Mouse (Mus musculus) NIH3T3 (cell line): ENCODE data around the gene Gckr.

Experiments
- DNase-seq: peaks from one replicate; pipeline ENCODE4 v3.0.0-alpha.2; 2012; ENCODE audit warnings: low read depth

Gckr gene

DNA sequence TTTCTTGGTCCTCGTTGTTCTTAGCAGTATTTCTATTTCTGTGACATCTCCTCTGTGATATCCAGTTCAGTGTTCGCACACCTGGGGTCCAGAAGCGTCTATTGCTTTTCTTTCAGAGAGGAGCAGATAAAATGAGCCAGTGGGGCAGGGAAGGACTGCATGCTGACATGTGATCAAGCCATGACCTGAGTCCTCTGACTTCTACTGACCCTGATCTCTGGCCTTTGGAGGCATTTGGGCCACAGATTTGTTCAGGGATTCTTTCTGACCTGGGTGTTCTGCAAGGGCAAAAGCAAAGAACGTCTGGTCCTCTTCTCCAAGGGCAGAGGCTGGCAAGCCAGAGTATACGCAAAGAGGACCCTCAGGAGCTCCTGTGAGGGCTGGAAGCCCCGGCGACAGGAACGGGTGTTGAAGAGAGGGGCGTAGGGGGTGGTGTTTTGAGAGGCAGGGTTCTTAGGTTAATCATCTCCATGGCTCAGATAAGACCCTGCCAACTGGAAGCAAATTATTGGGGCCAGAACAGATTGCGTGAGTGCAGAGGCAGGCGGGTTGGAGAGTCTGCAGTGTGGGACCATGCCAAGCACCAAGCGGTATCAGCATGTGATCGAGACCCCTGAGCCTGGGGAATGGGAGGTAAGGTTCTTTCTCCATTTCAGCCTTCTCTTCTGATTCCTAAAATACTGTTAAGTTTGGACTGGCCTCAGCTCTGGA is at the start of gene Gckr:
Gene Gckr, plus strand, starts transcription at position 397 of the 711 bp plus-strand sequence.
- DNase-seq: no peak

DNA sequence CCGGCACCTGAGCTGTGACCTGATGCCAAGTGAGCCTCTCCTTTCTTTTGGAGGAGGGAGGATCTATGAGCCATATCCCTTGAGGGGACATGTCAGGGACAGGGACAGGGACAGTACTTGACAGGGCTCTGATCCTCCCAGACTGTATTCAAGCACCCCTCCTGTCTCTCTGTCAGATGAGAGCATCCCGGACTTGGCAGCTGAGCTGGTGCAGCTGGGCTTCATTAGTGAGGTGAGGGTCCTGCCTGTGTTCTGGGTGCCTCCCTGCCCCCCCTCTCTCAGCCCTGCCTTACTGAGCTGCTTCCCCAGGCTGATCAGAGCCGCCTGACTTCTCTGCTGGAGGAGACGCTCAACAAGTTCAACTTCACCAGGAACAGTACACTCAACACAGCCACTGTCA is 46.5 kb upstream of the Gckr start:
- DNase-seq: no peak

DNA sequence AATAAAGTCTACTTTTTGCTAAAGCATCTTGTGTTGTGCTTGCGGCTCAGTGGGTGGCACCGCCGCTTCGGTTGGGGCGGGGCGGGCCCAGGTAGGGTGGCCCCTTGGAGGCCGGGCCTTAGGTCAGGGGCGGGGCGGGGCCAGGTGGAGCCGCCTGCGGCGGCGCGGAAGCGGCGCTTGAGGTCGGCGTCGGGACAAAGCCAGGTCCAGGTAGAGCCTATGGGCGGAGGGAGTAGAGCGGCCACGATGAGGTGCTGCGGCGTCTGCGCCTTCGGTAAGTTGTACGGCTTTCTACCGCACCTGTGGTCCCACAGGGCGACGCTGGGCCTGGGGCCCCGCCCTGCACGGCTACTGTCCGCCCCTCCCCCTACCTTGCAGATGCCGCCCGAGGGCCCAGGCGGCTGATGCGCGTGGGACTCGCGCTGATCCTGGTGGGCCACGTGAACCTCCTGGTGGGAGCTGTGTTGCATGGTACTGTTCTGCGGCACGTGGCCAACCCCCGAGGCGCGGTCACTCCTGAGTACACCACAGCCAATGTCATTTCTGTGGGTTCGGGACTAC is 45.6 kb upstream of the Gckr start, which contains the start of gene Krtcap3:
Gene Krtcap3, plus strand, starts transcription at position 151 of the 561 bp plus-strand sequence.
- DNase-seq: no peak

DNA sequence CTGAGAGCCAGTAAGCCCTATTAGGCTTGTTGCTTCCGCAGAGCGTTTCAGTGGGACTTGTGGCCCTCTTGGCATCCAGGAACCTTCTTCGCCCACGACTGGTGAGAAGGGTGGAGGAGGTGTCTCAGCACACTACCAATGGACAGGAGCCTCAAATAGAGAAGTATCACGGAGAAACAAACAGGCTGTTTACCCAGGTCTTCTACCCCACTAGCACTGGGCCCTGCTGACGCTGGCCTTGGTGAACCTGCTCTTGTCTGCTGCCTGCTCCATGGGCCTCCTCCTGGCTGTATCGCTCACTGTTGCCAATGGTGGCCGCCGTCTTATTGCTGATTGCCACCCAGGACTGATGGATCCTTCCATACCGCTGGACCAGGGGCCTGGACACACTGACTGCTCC is 45.1 kb upstream of the Gckr start:
- DNase-seq: no peak

DNA sequence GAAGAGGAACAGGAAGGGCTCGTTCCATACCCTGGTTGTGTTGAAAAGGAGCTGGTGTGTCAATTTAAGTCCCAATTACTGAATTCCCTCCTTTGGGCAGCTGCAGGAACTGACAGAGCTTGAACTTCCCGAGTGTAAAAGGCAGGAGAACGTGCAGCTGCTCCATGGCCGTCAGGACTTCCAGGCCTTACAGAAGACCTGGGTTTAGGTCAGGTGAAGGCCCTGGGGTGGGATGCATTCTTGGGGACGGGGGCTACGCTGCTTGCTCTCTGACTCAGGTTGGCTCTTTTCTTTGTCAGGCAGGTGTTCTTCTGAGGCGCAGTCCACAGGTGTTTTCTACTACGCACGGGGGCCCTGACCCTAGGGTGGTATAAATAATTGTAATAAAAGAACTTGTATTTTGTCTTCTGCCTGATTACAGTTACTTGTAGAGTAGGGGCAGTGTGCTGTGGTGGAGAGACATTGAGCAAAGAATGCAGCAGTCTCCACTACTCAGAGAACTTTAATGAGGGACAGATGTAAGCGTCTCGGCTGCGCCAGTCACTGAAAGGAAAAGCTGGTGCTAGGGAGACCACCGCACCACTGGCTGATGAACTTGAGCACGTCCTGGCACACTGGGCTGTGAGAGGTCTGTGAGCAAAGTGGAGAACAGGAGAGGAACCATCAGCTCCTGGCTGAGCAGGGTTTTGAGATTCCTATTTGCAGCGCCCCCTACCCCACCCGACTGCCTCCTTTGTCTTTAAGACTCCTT is 44.3 kb upstream of the Gckr start:
- DNase-seq: no peak

DNA sequence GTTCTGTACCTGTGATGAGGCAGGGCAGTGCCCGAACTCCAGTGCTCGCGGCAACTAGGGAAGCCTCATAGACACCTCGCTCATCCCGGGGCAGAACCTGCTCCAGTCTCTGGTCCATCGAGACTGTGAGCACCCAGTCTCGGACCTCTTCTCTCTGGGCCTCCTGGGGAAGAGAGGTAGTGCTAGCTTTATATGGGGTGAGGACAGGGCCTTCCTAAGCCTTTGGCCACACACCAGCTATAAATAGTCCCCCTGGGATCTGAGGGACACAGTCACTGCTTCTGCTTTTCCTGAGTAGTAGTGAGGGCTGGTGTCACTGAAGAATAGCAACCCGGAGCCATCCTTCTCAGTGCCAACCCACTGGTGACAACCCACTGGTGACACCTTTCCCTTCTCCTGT is 43.4 kb upstream of the Gckr start:
- no peak for DNase-seq

DNA sequence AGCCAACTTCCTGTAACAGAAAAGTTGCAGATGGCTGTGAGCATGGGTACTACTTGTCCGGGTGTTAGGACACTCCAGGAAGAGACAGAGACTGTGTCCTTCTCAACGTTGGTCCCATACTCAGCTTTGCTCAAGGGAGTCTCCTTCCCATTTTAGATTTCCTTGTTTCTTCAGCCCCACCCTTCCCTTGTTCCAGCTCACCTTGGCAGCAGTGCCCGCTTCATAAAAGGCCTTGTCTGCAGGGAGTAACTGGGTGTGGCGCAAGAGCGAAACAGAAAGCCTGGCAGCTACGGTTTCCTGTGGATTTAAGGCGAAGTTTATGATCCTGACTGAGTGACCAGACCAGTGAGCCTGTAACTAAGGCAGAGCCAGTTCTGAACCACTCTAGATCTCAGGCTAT is 42.8 kb upstream of the Gckr start:
- DNase-seq: no peak

DNA sequence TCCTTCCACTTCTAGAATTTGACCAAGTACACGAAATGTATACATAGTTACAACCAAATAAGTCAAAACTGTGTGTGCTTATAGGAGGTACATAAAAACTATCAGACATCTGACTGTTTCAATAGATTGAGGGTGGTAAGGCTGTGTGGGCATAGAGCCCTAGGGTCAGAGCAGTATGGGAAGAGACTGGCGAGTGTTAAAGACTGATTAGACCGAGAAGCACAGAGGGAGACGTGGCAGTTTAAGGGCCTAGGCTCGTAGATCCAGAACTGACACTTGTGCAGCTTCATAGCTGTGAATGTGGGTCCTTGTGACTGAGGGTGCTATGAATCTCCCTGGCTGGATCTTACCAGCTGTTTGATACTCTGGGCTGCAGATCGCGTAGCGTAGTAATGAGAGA is 42.3 kb upstream of the Gckr start:
- no peak for DNase-seq

DNA sequence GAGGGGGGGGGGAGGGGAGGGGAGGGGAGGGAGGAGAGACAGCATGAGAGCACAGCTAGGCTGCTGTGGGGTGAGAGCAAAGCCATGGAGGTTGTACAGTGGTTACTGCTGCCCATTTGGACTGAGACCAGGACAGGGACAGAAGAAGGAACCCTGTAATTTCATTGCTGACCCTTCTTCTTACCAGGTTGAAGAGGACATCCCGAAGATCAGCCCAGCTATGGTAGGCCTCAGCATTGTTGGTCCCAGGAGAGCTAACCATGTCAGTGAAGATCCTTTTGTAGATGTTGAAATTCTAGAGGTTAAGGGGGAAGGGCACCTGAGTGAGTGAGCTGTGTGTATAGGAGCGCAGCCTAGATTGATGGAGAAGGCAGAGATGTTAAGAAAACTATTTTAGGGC is 41.9 kb upstream of the Gckr start:
- DNase-seq: no peak

DNA sequence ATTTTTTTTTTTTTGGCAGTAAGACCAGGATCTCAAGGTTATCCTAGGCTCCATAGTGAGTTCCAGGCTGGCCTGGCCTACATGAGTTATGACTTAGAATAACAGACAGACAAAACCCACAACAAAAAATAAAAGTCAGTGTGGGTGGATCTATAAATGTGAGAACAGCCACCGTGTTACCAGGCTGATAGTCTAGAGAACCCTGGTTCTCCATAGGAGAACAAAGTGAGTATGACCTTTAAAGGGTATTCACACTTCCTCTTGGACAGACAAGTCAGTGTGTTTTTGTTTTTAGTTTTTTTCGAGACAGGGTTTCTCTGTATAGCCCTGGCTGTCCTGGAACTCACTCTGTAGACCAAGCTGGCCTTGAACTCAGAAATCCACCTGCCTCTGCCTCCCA is 41.3 kb upstream of the Gckr start:
- no peak for DNase-seq

DNA sequence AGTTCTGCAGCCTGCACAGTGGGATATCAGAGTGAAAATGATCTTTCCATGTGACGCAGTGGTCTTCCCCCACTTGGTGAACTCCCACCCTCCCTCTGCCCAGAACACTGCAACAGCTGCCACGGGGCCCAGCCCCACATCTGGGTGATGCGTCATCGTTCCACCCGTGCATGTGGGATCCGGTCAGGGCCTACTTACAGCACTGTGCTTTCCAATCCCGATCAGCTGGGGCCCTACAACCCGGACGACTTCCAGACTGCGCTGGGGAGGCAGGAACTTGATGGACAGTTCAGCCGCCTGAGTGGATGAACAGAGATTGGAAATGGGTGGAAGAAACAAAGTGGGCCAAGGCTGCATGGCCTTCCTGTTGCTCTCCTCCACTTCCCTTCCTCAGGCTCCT is 39.6 kb upstream of the Gckr start:
- no peak for DNase-seq

DNA sequence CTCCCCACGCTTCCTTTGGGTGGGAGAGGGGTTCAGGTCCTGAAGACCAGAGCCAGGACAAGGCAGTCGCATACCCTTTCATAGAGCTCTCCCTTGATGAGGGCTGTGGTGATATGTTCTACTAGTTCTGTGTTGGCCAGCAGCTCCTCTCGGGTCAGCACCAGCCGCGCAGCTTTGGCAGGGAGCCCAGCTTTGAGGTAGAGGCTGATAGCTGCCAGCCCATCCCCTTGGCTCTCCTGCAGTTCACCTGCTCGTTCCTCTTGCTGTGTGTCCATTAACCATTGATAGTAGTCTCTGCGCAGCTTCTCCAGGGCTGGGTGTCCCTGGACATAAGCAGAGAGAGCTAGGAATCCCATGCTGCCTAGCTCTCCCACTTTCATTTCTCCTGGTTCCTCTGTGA is 31.1 kb upstream of the Gckr start:
- DNase-seq: no peak

DNA sequence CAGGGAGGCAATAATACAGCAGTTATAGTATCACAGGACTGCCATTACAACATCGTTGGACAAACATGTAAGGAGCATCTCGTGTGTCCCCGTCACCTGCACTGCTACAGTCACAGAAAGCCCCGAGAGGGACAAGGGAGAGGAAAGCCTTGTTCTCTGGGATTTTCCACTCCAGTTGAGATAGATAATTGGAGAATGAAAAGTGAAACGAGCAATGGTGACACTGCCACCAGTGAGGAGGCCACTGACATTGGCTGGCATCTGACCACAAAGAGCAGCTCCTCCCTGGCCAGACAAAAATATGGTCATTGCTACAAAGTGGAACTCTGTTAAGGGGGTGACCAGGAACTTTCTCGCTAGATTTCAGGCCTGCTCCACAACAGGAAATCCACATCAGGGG is 29.6 kb upstream of the Gckr start:
- DNase-seq: no peak

DNA sequence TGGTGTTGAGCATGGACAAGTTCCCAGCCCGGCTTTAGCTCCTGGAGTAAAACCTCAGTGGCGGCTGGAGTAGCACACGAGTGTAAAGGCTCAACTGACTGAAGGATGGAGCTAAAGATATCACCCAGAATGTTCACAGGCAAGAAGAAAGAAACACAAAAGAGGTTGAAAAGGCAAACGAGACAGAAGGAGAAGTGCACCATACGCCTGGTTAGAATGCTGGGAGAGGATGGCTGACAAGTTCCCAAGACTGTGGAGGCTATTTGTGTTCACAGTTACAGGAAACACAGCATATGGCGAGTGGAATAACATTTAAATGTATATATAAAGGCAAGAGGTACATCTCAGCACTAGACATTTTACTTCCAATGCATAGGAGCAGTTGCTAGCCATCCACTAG is 24.2 kb upstream of the Gckr start:
- DNase-seq: no peak

DNA sequence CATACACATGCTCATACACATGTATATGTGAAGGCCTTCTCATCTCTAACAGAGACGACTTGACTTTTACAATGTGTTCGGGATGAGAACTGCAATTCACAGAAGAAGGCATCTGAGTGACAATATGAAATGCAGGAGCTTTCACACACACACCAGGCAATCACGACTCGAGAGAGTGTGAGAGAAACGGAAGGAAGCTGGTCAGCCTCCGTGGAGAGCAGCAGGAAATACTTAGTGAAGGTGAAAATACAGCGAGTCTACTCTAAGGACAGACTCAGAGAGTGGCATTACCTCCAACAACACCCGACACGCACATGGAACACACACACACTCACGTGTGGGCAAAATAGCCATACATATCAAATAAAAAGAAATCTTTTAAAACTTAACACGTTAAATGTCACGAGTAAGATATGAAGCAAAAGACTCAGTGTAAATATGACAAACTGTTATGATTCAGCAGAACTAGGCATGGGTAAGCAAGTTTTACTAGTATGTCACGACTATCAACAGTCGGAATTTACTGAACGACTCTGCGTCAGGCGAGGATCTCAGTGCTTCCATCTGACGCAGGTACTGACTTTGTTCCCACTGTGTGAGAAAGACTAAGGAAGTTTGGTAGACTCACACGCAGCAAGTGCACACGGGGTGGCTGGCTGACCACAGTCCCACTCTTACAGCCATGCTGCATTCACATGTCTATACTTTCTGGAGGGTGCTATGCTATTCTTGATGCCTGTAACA is 17.8 kb upstream of the Gckr start:
- DNase-seq: no peak

DNA sequence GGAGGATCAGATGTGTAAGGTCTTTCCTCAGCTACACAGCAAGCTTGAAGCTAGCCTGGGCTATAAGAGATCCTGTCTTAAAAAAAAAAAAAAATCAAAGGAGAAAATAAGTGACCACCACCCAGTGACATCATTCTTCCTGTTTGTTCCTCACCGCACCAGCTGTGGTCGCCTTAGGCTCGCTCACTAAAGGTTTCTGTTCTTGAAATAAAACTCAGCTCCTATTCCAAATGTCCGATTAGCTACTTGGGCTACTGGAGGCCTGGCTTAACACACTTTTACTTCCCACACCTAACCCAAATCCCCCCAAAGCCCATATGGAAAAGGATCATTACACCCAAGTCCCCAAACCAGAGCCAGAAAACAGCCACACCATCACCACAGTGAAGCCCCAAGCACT is 9.0 kb upstream of the Gckr start:
- no peak for DNase-seq

DNA sequence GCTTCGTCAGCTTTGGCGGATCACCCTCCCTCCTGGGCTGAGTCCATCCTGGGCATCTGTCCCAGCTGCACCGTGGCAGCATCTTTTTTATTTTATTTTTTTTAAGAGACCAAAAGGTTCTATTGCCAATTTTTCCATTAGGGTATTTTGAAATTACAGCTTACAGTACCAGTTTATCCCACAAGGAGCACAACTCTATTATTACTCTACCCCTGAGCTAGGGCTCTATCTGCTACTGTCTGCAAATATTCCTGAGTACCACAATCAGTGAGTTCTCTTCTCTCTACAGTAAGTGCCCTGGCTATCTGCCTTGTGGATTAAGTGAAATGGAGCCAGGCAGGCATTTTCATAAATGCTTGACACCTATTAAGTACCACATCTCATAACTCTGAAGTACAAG is 8.6 kb upstream of the Gckr start:
- peak; percentile 35 for DNase-seq

DNA sequence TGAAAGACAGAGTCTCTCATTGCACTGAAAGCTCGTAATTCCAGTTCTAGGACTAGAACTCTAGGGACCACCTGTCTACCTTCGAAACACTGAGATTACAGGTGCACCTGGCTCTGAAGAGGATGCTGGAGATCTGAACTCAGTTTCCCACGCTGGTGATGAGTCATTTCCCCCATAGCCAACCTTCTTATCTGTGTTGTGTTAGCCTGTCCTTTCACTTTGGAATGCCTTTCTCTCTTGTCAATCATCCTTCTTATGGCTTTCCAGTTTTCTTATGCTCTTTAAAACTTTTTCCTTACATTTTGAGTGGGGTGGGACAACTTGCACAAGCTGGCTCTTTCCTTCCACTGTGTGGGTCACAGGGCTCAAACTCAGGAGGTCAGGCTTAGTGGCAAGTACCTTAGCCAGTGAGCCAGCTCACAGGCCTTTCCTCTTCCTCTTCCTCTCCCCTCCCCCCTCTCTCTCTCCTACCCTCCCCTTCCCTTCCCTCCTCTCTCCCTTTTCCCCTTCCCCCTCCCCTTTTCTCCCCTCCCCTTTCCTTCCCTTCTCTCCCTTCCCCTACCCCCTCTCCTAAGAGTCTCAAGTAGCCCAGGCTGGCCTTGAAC is 7.5 kb upstream of the Gckr start:
- no peak for DNase-seq

DNA sequence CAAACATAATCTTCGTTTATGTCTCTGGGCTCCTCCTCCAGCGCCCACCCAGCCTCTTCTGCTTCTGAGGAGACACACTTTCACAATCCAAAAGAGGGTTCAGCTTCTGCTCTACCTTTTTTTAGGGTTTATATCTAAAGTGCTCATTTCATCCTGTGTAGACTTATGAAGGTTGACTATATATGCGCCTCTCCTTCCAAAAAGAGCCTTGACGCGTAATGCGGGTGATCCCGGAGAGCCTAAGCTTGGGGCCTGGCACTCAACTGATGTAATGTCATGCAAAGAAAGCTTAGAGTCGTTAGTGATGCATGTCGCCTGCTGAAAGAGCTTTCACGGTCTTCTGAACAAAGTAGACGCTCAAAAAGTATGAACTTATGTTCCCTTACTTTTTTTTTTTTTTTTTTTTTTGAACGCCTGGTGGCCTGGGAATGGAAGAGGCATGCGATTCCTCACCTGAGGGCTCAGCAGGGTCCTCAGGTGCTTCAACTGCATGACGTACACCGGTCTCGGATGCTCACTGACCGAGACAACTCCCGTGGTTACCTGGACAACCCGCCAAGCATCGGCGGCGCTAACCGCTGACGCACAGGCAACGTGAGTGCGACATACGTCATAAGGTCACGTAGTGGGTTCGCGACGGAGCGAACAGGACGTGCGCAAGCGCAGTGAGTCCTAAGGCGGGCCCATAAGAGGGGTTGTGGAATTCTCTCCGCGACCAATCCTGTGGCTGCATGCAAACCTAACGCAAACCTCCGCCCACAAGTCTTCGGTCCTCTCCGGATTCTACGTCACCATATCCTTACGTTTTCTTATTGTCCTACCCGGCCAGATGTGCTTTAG is 6.5 kb upstream of the Gckr start, which contains the start of gene Ift172:
Gene Ift172, minus strand, starts transcription at position 596 of the 840 bp plus-strand sequence.
- peak; percentile 99 for DNase-seq

DNA sequence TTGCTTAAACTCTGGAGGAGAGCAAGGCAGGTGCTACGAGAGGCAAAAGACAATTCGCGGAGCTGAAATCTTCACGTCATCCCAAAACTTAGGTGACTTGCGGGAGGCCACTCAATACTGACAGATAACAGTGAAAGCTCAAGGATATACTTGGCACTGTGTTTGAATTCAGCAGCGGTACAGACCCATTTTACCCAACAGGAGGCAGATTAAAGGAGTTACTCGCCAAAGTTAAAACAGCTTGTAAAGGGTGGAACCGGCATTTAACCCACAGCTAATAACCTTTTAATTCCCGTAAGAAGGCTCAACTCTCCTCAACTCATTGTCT is 5.9 kb upstream of the Gckr start:
- no peak for DNase-seq

DNA sequence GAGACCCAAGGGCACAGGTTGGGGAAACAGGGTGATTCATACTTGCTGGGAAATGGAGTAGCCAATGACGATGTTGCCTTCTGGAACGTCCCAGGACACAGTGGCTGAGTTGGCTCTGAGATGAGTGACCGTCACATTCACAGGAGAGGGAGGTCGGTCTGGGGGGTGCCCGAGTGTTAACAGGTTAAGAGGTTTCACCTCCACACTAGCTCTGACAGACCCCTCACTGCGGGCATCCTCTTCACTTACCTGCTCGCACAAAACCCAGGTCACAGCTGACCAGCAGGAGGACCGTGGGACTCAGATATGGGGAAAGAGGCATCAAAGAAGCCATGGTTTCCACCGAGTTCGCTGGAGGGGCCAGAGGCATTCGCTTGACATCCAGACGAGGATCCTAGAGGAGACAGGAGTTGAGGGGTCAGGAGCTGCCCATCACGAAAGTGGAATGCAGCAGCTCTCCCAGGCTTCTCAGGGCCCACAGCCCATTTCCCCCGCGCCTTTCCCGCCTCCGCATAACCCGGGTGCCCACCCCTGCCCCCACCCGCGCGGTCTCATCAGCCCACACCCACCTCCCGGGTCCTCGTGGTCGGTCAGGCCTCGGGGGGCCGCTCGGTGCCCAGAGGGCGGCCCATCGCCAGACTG is 2.2 kb upstream of the Gckr start:
- DNase-seq: no peak
